Mouse (Mus musculus) CD8-positive naive resting alpha-beta T cell, adult 2 months (primary cell): ENCODE measurements around the gene Eif2ak4.

Source experiments
- DNase-seq, 2 experiments: peaks; one replicate each; pipeline ENCODE4 v3.0.0; 2022; ENCODE audit warnings: low read depth in 2 of 2, low spot score in 2 of 2

The Eif2ak4 gene

DNA sequence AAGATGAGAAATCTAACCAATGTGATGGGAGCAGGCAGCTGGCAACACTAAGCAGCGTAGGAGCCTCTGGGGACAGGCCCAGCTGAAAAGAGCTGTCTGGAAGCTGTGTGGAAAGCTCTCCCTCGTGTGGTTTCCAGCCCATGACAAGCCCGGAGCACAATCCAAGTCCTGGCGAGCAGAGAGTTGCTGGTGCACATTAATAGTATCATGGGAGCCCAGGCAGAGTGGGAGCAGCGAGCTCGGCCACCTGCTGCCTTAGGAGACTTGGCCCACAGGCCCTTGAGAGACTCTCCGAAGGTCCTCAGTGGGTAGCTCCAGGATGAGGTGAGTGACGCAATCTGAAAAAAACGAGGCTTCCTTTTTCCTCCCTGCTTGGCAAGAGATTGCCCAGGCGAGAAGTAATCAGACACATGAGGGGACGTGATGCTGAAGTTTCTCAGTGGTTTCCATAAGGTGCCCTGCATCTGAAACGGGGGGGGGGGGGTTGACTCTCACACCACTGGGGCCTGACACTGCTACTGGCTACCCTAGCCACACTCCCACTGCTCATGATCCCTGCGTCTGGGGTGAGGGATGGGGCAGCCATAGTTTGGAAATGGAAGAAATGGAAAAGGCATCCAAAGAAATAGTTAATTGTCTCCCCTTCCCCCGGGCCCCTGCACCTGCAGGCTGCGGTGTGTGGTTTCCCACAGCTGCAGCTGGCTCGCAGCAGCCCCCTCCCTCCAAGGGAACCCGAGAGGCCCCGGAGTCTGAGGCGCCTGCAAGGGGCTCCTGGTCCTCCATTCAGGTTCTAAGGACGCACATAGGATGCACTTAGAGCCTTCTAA, 110.9 kb downstream of the Eif2ak4 start:
- DNase-seq, result no peak

- no peak for DNase-seq
These were observed 111.8 kb downstream of the Eif2ak4 start for GRCm38 (mm10) chr2:118500191-118500590.

- no peak for DNase-seq
These were observed 118.7 kb downstream of the Eif2ak4 start for GRCm38 (mm10) chr2:118507126-118507525.

GRCm38 (mm10) chr2:118509688-118510446, 121.4 kb downstream of the Eif2ak4 start:
- DNase-seq, result no peak

DNA sequence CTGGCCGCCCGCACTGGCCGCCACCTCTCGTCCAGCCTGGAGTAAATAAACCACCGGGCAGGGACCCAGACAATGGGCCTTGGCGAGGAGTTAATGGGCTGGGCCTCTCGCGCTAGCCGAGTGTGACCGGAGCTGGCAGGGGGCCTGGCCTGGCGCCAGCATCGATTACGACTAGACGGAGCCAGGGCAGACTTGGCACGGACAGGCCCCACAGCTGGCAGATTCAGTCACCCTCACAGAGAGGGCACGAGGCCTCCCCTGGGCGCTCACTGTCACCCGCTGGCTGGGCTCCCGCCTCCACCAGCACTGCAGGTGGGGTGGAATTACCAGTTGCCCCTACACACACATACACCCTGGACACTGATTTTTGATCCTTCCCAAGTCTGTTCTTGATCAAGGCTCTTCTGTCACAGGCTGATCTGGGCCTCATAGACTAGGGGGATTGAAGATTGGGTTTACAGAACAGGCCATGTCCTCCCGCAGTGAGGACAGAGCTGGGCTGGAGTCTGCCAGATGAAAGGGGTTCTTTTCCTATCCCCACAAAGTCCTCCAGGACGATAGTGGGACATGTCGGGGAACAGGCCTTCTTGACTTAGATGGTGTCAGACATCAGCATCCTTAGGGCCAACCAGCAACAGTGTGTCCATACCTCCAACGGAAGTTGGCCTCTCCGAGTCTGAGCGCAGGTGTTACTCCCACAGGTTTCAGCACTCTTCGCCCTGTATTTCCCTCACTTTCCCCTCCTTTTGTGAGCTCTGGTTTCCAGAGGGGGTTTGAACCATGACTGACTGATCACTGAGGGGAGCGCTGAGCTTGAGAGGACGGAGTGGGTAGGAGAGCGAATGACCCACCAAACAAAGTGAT, 122.3 kb downstream of the Eif2ak4 start:
- no peak for DNase-seq

DNA sequence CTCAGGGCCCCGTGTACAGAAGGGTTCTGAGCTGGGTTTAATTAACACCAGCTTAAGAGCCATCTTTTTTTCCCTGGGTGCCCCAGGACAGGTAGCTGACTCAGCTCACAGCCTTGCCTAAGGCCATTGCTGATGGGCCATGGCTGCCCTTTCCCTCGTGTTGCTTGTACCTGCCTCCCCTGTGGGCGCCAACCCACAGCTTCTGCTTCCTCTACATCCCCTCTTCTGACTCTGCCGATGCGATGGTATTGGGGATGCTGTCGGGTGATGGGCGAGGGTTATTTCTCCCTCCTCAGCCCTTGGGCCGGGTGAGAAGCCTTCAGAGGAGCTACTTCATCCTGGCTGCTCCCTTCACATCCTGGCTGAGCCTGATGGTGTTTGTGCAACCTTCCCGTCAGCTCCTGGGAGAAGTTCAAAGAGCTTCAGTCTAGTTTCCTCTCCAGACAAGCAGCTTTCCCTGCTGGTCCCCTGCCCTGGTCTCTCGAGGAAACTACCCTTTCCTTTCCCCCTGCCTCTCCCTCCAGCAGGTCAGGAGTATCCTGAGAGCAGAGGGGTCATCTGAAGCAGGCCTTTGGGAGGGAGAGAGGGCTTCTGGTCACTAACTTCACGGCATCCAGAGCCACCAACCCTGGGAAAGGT, 123.5 kb downstream of the Eif2ak4 start:
- DNase-seq, result no peak

GRCm38 (mm10) chr2:118512418-118513377, 124.3 kb downstream of the Eif2ak4 start:
- DNase-seq, result no peak

DNA sequence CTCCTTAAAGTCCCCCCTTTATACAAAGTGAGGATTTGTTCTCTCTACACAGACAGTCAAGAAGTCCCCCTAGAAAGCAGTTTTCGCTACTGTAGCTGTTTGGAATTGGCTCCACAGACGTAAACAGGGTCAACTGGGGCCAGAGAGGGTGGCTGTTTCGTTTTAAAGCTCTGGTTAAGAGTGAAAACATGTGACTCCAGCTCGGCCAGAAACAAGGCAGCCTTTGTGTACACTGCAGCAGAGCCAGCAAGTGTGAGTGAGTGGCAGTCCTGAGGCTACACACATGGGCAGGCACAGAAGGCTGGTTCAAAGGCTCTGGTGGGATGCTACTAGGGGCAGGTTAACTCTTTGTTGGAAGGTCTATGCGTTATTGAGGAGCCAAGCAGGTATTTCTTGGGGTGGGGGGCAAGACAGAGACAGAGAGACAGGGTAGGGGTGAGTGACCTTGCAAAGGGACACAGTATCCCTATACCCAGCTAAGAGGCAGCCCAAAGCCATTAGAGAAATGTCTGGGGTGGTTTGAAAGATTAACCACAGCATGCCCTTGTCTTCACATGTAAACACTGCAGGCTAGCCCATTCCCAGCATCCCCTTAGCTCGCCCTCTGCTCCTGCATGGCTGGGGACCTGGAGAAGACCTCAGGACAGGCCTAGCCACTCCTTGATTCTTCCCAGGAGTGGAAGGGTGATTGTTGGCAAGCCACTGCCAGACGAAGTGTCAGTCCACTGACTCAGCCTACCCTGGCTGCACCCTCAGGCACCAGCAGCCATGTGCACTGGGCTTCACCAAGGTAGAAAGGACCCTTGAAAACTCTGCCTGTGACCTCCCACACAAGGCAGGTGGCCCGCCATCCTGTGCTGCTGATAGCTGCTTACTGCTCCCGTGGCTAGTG, 131.9 kb downstream of the Eif2ak4 start:
- no peak for DNase-seq

DNA sequence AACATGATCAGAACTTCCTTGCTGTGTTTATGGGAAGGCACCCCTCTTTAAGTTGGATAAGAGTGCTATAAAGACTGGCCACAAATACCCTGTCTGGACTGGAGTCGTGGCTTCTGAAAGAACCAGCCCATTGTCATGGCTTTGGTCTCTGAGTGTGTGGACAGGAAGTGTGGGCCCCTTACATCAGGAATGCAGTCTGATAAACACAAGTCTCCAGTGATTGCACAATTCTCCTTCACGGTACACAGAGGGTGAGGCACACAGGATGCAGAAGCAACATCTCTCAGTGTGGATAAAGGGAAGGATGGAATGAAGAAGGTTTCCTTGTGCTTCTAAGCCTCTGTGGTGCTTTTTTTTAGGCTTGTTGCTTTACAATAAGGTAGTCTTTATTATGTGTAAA, 133.8 kb downstream of the Eif2ak4 start:
- DNase-seq, result no peak

GRCm38 (mm10) chr2:118523163-118523730, 134.8 kb downstream of the Eif2ak4 start:
- DNase-seq, result no peak

DNA sequence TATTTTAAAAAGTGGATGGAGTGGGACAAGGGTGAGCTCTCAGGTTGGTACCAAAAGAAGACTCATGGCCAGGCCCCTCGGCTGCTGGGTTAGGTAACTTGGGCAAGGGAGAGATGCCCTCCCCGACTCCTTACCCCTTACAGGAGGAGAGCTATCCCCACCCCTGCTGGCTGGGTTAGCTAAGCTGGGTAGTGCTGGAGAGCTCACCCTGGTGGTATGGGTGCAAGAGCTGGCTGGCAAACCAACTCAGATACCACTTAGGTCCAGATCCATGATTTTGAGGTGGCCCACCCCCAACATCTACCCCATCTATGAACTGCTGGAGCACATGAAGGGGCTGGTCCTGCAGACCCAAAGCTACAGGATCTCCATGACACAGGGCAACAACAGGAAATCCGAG, 136.4 kb downstream of the Eif2ak4 start:
- no peak for DNase-seq
